Mouse (Mus musculus): ENCODE data around the gene Tdrd3.

Gene Tdrd3

GRCm38 (mm10) chr14:87415808-87416721 lies at the start of gene Tdrd3:
TSS of gene Tdrd3 (plus strand) at chr14:87416639.
- DNase-seq (ENCODE audit: low spot score), result peak; percentile 93

- DNase-seq (ENCODE audit: low spot score), result no peak
Observed at GRCm38 (mm10) chr14:87367169-87367568, 49.3 kb upstream of the Tdrd3 start.

DNA sequence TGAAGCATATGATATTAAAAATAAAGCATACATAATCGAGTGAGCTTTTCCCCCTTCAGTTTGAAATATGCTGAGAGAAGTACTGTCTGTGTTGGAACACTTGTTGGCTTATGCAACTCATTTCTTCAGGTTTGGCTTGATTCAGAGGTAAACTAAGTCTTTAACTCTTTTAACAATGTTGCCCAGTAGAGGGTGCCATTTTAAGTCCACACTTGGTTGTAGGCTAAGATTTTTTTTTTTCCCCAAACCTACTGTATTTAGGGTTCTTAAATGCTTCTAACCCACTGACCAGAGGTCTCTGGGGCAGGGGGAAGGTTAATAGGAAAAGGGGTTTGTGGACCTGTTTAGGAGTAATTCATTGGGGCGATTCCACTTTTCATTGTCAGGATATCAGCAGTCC lies 33.4 kb upstream of the Tdrd3 start:
- DNase-seq (ENCODE audit: low spot score), result no peak

- no peak for DNase-seq (ENCODE audit: low spot score)
Observed at GRCm38 (mm10) chr14:87384288-87385268, 31.9 kb upstream of the Tdrd3 start.

- DNase-seq (ENCODE audit: low spot score), result no peak
Observed at GRCm38 (mm10) chr14:87393096-87393495, 23.3 kb upstream of the Tdrd3 start.

GRCm38 (mm10) chr14:87396643-87397042 lies 19.8 kb upstream of the Tdrd3 start:
- DNase-seq (ENCODE audit: low spot score), result peak; percentile 14

GRCm38 (mm10) chr14:87415486-87415807 lies 992 bp upstream of the Tdrd3 start:
- DNase-seq (ENCODE audit: low spot score), result no peak

DNA sequence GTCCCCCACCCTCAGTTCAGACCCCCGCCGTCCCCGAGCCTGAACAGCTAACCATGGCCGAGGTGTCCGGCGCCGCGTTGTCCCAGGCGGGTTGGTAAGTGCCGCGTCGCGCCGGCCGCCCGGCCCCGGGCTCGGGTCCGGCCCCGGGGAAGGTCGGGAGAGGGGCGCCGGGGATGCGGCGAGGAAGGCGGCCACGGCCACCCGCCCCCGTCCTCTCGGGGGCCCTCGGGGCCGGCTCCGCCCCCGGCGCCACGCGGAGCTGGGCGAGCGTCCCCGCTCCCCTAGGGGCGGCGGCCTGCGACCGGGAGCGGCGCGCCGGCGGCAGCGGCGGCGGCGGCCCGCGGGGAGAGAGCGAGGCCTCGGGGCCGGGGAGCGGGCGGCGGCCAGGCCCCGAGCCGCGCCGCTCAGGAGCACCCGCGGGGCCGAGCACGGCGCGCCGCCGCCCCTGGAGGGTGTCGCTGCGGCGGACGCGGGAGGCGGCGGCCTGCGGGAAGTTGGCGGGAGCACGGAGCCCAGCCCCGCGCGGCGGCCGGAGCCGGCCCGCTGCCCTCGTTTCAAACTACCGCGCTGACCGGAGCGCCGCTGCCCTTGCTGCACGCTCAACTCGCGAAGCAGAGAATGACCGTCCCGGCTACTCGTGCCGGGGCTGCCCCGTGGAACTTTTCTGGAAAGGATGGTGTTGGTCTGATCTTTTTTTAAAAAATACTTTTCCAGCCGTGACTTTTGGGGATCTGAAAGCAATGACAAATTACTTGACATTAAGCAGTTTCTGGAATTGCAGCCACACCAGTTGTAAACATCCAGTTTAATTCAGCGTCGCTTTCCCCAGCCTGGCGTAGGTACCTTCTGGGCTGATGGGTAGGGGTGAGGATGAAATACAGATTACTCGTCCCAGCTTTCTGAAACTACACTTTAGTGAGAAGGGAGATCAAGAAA lies 584 bp downstream of the Tdrd3 start:
- peak; percentile 61 for DNase-seq (ENCODE audit: low spot score)

GRCm38 (mm10) chr14:87417691-87418070 lies 1.2 kb downstream of the Tdrd3 start:
- DNase-seq (ENCODE audit: low spot score), result no peak

- no peak for DNase-seq (ENCODE audit: low spot score)
Observed at GRCm38 (mm10) chr14:87419740-87420139, 3.3 kb downstream of the Tdrd3 start.

- no peak for DNase-seq (ENCODE audit: low spot score)
Observed at GRCm38 (mm10) chr14:87420576-87420975, 4.1 kb downstream of the Tdrd3 start.

GRCm38 (mm10) chr14:87422432-87422831 lies 6.0 kb downstream of the Tdrd3 start:
- no peak for DNase-seq (ENCODE audit: low spot score)

GRCm38 (mm10) chr14:87426297-87426922 lies 10.0 kb downstream of the Tdrd3 start:
- no peak for DNase-seq (ENCODE audit: low spot score)

DNA sequence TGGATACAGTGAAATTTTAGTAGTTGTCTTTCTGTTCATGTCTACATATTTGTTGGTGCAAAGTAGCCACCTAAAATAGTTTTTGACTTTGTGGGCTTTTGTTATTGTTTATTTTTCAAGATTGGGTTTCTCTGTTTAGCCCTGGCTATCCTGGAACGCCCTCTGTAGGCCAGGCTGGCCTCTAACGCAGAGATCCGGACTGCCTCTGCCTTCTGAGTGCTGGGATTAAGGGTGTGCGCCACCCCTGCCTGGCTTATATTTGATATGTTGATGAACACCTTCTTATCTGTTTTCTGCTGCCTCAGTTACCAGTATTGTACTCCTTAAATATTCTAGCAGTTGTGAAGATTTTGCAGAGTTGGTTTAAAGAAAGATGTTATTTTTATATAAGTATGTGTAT lies 10.6 kb downstream of the Tdrd3 start:
- no peak for DNase-seq (ENCODE audit: low spot score)

DNA sequence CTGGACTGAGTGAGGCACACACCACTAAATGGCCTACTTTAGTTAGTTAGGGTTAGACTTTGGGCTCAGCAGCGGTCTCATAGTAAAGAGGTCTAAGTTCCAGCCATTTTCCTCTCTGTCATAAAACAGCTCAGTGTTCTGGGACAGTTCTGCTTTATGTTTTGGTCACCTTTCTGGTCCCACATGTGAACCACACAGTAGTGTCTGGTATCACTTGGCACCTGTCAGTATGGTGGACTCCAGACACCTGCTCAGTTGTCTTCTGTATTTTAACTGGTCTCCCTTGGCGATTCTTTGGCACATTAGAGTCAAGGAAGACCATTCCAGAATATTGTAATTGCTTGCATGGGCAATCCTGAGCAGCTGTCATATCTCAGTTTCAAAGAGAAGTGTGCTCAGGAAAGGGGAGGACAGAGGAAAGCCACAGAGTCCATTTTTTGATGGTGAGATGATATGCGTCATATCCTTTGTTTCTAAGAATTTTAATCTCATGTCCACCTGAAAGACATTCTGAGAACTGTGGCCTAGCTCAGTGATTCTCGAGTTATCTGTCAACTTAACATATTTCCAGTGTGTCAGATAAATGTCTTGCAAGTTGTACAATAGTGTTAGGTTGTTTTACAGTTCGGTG lies 11.3 kb downstream of the Tdrd3 start:
- DNase-seq (ENCODE audit: low spot score), result no peak

DNA sequence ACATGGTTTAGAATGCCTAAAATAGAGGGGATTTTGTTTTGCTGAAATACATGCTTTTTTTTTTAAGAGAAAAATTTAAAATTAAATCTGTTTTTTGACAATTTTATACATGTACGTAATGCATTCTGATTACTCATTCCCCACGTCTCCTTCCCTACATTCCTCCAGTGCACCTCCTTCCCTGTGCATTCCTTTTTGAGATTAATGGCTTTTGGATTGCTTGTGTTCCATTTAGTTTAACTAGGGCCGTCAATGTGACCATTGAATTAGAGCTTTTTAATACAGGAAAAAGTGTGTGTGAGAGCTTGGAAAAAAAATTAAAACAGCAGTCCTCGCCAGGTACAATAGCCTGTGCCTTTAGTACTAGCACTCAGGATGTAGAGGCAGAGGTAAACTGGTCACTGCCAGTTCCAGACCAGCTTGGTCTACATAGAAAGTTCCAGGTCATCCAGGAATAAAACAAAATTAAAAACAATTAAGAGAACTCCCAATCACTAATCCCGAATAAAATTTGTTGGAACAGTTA lies 17.0 kb downstream of the Tdrd3 start:
- no peak for DNase-seq (ENCODE audit: low spot score)

- no peak for DNase-seq (ENCODE audit: low spot score)
Observed at GRCm38 (mm10) chr14:87435382-87435781, 18.9 kb downstream of the Tdrd3 start.

- DNase-seq (ENCODE audit: low spot score), result no peak
Observed at GRCm38 (mm10) chr14:87439721-87440120, 23.3 kb downstream of the Tdrd3 start.

- DNase-seq (ENCODE audit: low spot score), result no peak
Observed at GRCm38 (mm10) chr14:87446331-87446913, 30.0 kb downstream of the Tdrd3 start.
